Mouse (Mus musculus): ENCODE results near the gene Cage1. TPM values are rescaled to one million over a fixed set of nuclear protein-coding genes. Genes with fewer than 3 reads are reported as not detected.

The Cage1 gene
- total RNA-seq, 2 experiments from 2014 or later = 3.6 to 3.8 TPM

DNA sequence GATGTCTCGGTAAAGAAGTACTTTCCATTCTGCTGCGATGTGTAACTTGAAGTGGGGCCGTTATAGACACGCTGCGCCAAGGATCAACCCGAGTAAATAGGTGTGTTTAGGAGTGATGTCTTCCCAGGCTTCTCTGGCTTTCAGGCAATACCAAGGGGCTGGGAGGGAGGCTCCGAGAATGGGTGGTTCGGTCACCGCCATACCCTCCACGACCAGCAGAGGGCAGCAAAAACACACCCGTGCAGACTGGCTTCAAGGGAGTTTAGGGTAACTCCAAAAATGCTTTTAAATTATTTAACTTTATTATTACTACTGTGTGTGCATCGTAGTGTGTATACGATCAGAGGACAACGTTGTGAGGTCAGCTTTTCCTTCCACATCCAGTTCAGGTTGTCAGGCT, 67.5 kb downstream of the Cage1 start:
- DNase-seq = peak; percentile 87
- intact Hi-C loops (cut with DNase I) = loop anchor here (10.0 kb wide), 1 partner anchor 515 kb away; no protein-coding TSS in a partner anchor

DNA sequence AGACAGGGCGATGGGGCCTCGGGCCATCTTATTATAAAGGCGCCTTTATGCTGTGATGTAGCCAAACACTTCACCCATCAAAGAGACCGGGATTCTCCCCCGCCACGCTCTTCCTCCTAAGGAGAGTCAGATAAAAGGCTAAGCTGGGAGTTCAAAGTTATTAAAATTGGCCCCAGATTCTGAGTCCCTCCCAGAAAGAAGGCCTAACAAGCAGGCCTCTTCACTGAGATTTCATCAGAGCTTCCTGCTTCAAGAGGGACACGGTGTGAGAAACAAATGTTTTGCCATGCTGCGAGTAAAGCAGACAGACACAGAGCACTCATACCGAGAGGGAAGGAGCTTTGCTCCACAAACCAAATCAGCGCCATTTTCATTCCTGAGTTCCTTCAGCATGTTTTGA, 69.3 kb downstream of the Cage1 start:
- no peak for DNase-seq
- intact Hi-C loops (cut with DNase I) = loop anchor here (10.0 kb wide), 1 partner anchor 513 kb away; no protein-coding TSS in a partner anchor

DNA sequence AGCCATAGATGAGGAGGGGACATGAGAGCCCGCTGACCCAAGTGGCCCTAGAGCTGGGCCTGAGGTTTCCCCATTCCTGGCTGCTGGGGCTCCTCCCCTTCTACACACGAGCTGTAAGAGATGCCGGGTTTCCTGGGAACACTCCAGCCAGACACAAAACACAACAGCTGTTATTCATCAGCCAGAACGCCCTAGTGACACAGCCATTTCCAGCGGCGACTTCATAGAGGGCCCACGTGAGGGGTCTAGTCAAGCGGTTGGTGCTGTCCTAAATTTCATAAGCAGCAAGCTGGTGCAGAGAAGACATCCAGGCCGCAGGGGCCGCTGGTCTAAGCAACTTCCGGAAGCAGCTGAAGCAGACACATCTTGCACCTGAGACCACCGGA, 69.8 kb downstream of the Cage1 start:
- peak; percentile 18 for DNase-seq
- intact Hi-C loops (cut with DNase I) = loop anchor here (10.0 kb wide), 1 partner anchor 512 kb away; no protein-coding TSS in a partner anchor

DNA sequence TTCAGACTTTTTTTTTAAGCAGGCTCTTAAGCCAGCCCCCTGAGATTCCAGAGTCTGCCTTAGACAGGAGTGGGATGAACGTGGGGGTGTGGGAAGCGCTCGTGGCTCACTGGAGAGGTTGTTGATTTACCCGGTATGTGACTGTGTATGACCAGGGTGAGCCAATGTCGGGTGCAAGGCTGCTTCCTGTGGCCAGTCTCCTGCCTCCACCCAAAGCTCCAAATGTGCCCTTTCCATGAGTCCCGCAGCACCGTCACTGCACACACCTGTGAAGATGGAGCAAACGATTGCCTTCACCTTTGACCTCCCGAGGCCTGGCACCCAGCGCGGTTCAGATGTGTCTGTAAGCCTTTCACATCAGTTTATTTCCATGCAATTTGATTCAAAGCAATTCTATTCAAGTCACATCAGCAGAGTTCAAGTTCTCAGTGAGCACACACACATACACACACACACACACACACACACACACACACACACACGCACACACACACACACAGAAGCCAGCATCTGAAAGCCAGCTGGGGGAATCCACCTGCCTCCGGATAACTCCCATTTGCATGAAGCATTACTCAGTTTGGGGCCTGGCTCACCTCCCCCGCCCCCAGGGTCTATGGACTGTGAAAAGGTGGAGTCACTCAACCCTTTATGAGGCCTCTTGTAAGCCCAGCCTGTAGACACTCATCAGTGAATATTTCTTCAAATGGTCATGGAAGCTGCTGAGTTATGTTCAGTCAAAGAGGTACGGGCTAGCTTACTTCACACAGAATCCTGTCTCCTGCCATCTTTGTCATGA, 70.4 kb downstream of the Cage1 start:
- intact Hi-C loops (cut with DNase I) = loop anchor here (10.0 kb wide), 1 partner anchor 512 kb away; no protein-coding TSS in a partner anchor
- DNase-seq = no peak

DNA sequence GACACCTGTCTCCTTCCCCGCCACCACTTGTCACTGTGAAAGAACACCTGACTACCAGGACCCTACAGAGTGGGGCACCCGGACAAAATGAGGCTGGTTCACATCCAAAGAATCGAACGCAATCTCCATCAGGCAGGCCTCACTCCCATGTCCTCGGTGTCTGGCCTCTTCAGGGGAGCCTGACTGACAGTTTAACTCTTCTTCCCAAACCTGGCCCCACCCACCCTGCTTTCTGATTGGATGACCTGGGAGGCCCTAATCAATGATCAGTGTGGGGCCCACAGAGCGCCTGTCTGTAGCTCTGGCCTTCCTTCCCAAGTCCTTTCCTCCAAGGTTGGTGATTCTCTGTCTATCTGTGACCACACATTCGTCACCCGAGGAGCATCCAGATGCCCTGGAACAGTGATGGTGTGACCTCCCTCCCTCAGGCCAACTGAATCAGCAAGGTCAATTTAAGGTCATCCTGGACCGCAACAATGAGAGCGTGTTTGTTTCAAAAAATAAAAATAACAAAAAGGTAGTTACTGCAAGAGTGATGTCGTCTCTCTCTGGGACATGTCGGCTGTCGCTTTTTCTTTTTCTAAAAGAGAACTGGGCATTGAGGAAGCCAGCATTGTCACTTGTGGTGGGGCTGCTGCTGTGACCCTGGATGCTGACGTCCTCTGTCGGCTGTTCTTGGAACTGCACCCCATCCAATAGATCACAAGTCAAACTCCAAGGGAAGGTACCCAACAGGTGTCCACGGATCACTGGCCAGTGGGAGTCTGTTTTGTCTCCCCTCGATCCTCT, 71.5 kb downstream of the Cage1 start:
- DNase-seq = peak; percentile 17
- intact Hi-C loops (cut with DNase I) = loop anchor here (10.0 kb wide), 1 partner anchor 511 kb away; no protein-coding TSS in a partner anchor

DNA sequence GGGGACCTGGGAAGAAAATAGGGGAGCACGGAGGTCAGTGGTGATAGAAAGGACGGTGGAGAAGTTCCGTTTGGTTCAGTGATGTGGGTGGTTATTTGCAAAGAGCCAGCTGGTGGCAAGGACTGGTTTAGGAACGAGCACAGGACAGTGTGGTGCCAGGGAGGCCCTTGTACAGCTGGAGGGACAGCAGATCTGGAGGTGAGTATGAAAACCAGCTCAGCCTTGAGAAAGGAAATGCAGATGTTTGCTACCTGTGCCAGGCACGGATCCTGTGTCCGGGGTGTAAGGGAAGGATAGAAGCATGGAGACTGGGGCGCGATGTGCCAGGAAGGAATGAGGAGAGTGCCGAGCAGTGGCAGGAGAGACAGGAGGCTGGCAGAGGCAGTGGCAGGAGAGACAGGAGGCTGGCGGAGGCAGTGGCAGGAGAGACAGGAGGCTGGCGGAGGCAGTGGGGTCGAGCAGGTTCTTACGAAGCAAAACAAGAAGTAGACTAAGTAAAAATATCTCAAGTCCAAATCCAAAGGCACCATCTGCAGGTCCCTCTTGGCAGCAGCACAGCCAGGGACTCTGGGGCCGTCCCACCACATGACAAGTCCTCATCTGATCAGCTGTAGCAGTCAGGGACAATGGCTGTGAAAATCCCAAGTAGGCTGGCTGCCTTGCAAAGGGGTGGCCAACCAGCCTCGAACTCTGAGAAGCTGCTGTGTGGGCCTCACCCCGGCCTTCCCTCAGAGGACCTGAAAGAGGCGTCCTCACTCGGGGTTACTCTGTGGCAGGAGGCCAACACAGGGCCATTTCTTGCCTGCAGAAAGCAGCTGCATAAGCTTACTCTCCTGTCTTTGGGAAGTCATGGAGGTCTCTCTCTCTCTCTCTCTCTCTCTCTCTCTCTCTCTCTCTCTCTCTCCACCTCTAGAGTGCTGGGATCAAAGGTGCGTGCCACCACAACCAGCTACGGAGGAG, 72.5 kb downstream of the Cage1 start:
- peak; percentile 29 for DNase-seq

DNA sequence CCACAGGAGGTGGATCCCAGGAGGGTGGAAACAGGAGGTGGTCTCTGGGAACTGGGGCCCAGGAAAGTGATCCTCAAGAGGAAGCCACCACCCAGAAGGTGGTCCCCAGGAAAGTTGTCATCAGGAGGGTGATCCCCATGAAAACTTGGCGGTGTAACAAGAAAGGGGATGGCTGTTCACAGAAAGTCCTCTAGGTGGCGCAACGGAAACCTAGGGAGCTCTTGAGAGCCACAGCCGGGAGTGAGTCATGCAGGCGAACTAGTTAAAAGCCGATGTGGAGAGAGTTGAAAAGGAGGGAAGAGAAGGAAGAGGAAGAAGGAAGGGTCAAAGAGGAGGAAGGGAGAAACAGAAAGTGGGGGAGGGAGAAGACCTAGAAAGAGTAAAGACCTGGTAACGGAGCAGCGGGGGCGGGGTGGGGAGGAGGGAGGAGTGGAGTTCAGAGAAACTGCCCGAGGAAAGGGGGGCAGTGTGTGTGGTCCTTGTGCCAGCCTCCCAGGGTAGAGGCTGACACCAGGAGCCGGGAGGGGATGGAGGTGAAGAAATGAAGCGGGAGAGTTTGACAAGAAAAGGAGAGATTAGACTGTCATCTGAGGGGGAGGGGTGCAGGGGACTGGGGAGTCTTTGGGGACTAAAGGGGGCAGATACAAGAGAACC, 73.4 kb downstream of the Cage1 start:
- intact Hi-C loops (cut with DNase I) = loop anchor here (10.0 kb wide), 1 partner anchor 509 kb away; no protein-coding TSS in a partner anchor

More for the DNA sequence above, 72.5 kb downstream of the Cage1 start:
- intact Hi-C loops (cut with DNase I) = loop anchor here (10.0 kb wide), 1 partner anchor 510 kb away; no protein-coding TSS in a partner anchor

DNA sequence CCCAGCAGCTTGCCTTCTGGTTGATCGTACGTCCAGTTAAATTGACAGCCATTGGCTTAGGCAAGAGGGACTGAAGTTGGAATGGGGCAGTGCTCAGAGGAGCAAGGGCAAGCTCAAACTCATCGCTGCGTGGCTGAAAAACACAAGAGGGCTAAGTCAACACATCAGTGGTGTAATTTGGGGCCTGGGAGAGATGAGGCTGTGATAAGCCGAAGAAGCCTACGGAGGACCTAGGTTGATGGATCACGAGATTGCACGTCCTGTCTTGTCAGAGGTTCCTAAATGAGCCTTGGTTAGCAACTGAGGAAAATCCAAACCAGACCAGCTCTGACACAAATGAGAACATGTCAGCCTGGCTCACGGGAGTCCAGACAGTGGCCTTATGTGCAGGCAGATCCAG, 74.3 kb downstream of the Cage1 start:
- DNase-seq = no peak
- intact Hi-C loops (cut with DNase I) = loop anchor here (10.0 kb wide), 1 partner anchor 508 kb away; no protein-coding TSS in a partner anchor

More for the DNA sequence above, 73.4 kb downstream of the Cage1 start:
- peak; percentile 72 for DNase-seq

DNA sequence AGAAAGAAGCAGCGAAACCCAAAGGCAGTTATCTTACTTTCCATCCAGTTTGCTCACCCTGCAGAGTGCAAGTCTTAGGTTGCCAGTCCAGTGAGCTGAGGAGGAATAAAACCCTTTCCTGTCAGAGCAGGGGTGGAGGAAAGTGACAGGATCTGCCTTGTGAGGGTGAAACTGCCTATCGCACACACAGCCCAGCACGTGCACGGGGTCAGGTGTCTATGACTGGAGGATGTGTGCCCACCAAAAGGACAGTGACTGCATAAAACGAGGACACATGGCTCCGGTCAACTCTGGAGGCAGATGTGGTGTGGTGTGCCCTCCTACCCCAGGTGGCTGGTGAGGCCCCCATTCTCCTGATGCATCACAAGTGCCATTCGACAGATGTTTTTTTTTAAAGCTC, 76.9 kb downstream of the Cage1 start:
- intact Hi-C loops (cut with DNase I) = loop anchor here (10.0 kb wide), 1 partner anchor 505 kb away; no protein-coding TSS in a partner anchor
- DNase-seq = no peak

DNA sequence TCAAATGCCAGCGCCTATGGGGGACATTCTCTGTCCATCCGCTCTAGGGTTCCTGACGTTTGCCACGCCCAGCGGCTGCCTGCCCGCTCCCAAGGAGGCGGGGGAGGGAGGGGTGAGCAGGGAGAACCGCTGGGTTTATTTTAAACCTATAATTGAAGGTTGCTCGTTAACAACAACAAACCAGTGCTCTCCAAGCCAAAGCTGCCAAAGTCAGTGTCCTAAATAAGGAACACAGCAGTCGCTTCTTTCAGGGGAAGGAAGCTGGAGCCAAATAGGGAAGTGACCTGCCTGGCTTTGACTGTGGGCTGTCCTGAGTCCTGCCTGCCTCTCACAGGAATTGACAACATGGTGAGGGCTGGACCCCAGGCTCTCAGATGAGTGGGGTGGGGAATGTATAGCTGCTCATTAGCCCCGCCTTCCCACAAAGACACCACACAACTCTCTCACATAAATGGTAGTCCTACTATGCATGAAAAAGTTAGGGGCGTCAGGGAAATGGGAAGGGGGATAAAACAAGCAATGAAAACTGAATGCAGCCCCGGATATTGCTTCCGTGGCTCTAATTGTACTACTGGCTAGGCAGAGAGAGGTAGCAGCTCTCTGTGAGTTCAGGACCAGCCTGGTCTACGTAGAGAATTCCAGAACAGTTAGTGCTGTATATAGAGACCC, 77.5 kb downstream of the Cage1 start:
- intact Hi-C loops (cut with DNase I) = no loop called here
- DNase-seq = no peak

DNA sequence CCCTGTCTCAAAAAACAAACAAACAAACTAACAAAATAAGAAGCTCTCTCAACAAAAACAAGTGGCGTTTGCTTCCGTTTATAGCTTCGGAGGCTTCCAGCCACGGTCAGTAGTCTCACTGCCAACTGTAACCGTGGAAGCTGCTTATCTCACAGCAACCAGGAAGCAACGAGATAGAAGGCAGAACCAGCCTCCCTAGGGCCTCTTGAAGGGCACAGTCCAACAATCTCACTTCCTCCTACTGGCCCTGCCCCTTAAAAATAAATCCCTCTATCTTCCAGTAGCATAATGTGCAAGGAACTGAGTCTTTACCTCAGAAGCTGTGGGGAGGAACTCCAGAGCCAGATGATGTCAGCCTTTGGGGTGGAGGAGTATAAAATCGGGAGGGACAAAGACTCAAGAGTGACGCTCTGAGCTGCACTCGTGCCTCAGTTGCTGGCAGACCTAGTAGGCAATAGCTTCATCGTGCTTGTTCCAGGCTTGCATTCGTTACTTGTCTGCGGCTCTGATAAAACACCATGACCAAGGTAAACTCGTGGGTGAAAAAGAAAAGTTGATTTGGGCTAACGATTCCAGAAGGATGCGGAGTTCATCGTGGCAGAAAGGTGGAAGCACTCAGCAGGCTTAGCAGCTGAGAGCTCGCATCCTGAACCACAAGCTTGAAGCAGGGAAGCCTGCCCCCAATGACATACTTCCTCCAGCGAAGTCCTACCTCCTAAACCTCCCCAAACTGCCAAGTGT, 78.2 kb downstream of the Cage1 start:
- no peak for DNase-seq
- intact Hi-C loops (cut with DNase I) = no loop called here

Small RNA genes within 50 kb of the gene (microRNA-seq; reads per million reads assigned to microRNA genes)
- gene Gm27387 = not detected

Other genes with a start within 250 kb of the Cage1 start
- gene Ssr1, start 42.9 kb downstream of the Cage1 start, total RNA-seq (2021) = 10 to 100 TPM; 84.5 to 86.1 TPM
- gene Riok1, start 74 bp downstream of the Cage1 start, total RNA-seq (2021) = 10 to 100 TPM; 36.2 to 37.3 TPM
- gene Dsp, start 114.2 kb upstream of the Cage1 start, total RNA-seq (2021) = under 1 TPM; 0.38 to 0.40 TPM
- gene Snrnp48, start 167.9 kb upstream of the Cage1 start, total RNA-seq (2021) = 10 to 100 TPM; 21.6 to 23.4 TPM